Mouse (Mus musculus): Measurements from ENCODE around the gene Robo4. TPM values are rescaled to one million over a fixed set of nuclear protein-coding genes. Genes with fewer than 3 reads are reported as not detected.
A peak's percentile ranks its signal among the peaks of the same experiment; 100 is the strongest.

The Robo4 gene
- total RNA-seq, 2 experiments from 2014 or later, result 7.6 to 7.8 TPM

DNA sequence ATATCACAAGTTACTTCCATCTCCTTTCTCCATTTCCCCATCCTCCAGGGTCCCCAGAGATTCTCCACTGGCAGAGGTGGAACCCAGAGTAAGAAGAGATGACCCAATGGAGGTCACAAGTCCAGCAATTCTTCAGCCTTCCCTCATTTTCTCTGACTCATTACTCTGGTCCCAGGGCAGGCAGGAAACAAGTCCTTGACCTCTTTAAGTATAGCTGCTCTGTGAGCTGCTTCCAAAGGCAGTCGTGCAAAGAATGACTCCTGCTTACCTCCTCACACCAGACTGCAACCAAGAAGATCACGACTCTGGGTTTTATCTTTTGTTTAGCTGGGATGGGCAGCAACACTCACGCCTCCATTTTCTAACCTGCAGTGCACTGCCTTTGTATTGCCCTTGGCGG is 33.9 kb downstream of the Robo4 start:
- DNase-seq (ENCODE audit: low spot score in 2 of 2), result no peak
- intact Hi-C loops (cut with DNase I), result loop anchor here (10.0 kb wide), 1 partner anchor 499 kb away; no protein-coding TSS in a partner anchor

DNA sequence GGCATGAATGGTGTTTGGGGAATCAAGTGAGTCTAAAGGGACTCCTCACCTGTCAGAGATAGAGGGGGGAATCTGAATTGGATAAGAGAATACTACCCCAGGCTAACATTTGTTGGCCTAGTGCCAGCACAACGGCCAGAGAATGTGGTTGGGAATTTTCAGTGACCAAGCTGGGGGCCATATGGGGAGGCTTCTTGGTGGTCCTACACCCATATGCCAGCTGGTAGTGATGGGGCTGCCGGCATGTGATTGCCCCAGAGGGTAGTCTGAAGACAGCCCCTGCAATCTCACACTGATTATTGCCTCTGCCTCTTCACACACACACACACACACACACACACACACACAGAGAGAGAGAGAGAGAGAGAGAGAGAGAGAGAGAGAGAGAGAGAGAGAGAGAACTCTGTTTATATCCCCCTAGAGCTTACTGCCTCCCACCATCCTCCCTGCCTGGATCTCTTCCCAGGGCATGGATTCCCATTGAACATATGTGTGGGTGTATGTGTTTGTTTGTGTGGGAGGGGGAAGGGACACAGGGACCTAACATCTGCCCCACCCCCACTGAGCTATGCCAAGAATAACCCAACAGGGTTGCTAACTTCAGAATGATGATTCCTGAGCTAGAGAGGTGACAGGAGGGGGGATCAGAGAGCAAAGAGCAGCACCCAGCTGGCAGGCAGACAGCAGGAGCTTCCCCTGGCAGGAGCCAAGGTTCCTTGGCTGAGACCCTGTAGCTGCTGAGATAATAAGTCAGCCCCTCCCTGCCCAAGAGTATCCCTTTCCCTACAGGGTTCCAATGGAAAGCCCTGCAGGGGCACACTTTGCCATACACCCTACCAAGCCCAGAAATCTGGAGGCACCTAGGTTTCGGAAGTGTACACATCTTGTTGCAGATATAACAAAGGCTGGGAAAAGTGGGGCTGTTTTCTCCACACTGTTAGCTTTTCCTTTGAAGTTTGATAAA is 36.4 kb downstream of the Robo4 start:
- no peak for DNase-seq (ENCODE audit: low spot score in 2 of 2)
- intact Hi-C loops (cut with DNase I), result loop anchor here (10.0 kb wide), 1 partner anchor 497 kb away; no protein-coding TSS in a partner anchor

DNA sequence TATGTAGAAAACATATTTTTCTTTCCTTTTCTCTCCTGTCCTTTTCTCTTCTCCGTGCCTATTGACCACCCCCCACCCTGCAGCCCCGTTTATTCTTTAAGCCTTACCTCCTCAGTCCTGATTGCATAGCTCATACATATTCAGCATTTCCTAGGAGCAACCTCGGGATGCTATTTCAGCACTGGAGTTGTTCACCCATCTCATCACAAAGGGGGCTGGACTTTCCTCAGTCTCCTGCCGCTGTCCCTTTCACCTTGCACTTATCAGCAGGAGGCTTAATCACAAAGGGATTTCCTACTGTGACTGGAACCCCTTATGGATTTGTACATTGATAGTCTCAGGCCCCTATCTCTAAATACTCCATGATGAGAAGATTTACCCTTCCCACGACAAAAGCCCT is 50.7 kb downstream of the Robo4 start:
- intact Hi-C loops (cut with DNase I), result no loop called here

DNA sequence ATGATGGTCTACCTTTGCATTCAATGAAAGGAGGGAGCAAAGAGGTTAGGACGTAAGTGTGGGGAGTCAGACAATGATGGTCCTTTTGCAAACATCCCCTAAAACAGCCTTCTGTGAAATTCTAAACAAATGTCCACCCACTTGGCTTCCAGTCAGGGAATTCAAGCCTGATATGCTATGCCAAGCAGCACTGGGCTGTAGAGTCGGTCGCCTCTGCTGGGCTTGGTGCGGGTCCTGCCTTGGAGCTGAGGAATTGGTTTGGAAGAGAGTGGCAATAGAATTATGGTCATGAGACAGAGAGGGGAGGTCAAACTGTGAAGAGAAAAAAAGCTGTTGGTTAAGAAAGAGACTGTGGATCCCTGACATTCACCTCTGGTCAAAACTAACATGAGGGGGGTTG is 51.6 kb downstream of the Robo4 start:
- intact Hi-C loops (cut with DNase I), result no loop called here
- DNase-seq (ENCODE audit: low spot score in 2 of 2), result no peak

More for the DNA sequence above, 50.7 kb downstream of the Robo4 start:
- no peak for DNase-seq (ENCODE audit: low spot score in 2 of 2)

DNA sequence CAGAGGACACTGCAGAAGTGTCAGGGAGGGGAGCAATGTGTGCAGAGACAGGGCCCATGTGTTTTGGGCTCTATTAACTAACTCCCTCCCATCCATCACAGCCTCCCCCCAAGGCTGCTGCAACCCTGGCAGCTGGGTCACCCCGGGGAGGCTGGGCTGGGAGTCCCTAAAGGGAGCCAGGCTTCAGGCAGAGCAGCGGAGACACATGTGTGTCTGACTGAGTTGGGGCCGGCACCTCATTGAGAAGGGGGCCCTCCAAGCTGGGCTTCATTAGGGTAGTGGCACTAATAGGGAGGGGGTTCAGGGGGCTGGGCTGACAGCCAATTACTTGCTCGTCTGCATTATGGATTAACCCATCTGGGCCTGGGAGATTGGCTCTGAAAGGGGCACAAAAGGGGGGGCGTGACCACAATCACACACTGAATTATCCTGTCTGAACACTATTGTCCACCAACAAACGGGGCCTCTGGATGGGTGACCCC is 52.4 kb downstream of the Robo4 start:
- intact Hi-C loops (cut with DNase I), result no loop called here
- DNase-seq (ENCODE audit: low spot score in 2 of 2), result no peak

DNA sequence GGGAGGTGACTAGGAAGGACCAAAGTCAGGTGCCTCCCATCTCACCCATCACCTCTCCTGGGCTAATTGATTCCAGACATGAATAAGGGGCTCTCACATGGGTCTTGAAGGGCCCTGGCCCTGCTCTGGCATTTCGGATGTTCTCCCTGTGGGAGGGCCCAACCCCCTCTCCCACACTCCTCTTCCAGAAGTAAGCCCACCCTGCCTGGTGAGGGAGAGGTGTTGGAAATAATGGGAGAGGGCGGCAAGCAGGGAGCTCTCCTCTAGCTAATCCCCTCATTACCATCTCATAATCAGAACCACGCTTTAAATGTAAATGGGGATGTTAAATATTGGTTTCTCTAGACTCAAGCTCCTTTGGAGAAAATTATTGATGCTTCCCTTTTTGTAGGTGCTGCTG is 53.3 kb downstream of the Robo4 start:
- intact Hi-C loops (cut with DNase I), result no loop called here
- DNase-seq (ENCODE audit: low spot score in 2 of 2), result no peak

DNA sequence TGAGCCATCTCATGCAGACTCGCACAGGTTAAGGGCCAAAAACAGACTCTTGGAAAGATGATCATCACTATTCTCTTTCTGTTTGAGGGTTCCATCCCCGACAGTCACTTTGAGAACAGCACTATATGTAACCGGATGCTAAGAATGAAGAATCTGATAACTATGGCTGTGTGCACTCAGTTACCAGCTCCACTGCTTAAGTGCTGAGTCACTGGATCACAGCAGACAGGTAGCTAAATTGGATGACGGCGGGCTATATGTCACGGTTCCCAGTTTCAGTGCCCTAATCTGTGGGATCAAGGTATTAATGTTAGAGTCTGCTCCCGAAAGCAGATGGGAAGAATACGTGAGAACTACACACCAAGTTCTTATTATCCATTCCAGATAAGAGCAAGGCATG is 54.2 kb downstream of the Robo4 start:
- DNase-seq (ENCODE audit: low spot score in 2 of 2), result no peak

DNA sequence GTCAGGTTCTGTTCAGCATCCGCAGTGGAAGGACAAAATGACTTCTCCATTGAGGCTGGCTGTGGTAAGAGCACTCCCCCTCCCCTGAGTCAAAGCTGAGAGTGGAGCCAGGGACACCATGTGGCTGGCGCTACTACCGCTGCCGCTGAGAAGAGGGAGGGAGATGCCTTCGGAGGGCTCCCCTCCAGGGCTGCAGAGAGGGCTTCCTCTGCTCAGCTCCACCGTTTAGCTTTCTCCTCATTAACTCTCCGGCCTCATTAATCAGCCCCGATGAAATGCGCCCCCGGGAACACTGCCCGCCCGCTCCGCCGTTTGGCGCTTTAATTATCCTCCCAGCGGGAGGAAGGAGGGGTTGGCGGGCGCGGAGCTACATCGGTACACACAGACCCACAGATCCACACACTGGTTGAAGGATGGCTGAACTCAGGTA is 54.8 kb downstream of the Robo4 start:
- intact Hi-C loops (cut with DNase I), result no loop called here
- peak; percentile 51 to 58 for DNase-seq (ENCODE audit: low spot score in 2 of 2)

More for the DNA sequence above, 54.2 kb downstream of the Robo4 start:
- intact Hi-C loops (cut with DNase I), result no loop called here

DNA sequence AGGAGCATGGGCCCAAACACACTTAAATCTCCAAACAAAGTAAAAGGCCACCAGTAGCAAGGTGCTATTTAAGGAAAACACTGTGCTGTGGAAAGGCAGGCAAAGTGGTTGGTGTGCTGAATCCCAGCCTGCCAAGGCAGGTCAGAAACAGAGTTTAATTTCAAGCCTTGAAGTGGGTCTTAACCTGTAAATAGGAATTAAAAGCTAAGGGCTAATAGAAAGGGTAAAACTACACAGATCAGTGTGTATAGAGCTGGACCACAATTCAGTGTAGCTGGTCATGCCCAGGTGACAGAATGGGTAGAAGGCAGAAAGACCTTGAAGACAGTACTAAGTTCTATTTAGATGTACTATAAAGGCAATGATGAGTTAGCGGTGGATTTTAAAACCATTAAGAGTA is 55.5 kb downstream of the Robo4 start:
- no peak for DNase-seq (ENCODE audit: low spot score in 2 of 2)
- intact Hi-C loops (cut with DNase I), result no loop called here

DNA sequence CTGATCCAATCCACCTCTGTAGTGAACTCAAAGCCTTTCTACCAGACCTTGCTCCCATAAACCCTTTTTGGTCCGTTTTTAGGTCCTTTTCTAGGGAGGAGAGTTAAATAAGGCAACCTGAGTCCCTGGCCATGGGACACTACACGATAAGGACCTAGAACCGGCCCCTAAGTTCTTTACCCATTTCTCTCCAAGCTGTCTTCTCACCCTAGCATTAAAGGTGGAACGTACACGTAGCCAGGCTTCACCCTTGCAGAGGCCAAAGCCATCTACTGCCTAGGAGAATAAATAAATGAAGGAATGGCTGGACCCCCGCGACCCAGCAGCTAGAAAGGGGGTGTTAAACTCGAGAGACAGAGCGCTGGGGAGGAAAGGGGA is 58.0 kb downstream of the Robo4 start:
- DNase-seq (ENCODE audit: low spot score in 2 of 2), result no peak
- intact Hi-C loops (cut with DNase I), result loop anchor here (2.0 to 5.0 kb wide), 3 partner anchors 27 to 157 kb away; partner anchors contain the start of gene Robo3

DNA sequence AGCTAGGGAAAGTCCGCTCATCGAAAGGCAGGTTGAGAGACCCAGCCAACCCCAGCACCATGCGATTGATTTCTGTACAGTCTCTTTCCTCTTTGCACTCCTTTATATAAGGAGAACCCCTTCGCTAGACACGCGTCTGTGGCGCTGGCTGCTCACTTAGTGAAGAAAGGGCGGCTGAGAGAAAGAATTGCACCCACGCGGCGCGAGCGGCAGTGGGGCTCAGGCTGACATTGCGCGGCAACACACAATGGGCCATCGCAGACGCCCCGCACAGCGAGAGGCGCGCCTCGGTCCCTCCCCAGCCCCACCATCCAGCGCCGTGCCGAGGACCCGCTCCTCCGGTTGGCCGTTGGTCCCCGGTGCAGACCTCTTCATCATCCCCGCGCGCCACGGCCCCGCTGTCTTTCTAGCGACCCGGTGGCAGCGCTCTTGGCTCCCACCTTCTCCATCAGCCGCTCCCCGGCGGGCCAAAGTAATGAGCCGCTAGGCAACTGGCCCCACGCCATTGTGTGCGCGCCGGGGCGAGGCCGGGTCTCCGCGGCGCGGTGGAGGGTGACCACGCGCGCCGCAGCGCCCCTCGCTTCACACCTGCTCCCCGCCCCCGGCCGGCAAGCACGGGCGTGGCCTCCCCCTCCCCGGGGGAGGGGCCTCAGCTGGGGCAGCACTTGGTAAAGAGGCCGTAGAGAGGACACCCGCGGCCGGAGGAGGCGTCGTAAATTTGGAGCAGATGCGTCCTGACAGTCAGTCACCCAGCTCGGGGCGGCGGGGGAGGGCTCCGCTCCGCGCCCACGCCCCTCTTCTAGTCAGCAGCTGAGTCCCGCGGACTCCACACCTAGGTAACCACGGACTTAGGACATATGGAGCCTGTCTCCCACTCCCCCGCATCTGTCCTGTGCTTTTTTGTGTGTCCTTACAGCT is 58.6 kb downstream of the Robo4 start:
- intact Hi-C loops (cut with DNase I), result loop anchor here (2.0 to 5.0 kb wide), 3 partner anchors 28 to 156 kb away; partner anchors contain the start of gene Robo3
- peak; percentile 57 to 69 for DNase-seq (ENCODE audit: low spot score in 2 of 2)

DNA sequence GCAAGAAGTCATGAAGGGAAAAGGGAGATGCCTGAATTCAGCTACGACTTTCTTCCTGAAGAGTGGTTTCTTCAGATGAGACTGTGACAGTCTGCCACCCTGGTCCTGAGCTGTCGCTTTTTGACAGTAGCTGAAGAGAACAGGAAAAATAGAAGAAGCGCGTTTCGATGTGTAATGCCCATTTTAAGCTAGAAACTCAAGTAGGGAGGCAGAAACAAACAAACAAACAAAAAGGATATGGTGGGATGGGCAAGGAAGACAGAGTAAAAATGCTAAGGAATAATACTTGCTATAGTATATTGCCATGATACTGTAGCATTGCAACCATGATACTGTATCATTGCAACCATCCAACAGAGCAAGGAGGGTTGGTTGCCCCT is 59.3 kb downstream of the Robo4 start:
- intact Hi-C loops (cut with DNase I), result loop anchor here (2.0 to 5.0 kb wide), 3 partner anchors 28 to 156 kb away; partner anchors contain the start of gene Robo3

DNA sequence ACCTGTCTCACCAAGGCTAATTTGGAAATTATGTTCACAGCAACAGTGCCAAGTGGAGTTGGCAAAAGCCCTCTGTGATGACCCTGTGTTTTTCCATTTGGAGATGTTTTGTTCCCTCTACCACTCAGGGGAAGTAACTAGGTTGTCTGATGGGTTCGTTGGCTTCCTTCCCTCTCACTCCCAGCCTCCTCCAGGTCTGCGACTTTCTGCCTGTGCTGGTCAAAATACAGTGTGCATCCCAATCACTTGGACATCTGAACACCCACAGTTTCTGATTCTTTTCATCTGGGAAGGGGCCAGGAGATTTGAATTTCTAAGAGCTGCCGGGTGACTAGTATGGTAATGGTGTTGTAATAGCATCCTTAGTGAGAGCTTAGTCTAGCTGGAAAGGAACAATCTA is 59.9 kb downstream of the Robo4 start:
- no peak for DNase-seq (ENCODE audit: low spot score in 2 of 2)
- intact Hi-C loops (cut with DNase I), result loop anchor here (2.0 to 5.0 kb wide), 3 partner anchors 29 to 155 kb away; partner anchors contain the start of gene Robo3

More for the DNA sequence above, 59.3 kb downstream of the Robo4 start:
- DNase-seq (ENCODE audit: low spot score in 2 of 2), result no peak

DNA sequence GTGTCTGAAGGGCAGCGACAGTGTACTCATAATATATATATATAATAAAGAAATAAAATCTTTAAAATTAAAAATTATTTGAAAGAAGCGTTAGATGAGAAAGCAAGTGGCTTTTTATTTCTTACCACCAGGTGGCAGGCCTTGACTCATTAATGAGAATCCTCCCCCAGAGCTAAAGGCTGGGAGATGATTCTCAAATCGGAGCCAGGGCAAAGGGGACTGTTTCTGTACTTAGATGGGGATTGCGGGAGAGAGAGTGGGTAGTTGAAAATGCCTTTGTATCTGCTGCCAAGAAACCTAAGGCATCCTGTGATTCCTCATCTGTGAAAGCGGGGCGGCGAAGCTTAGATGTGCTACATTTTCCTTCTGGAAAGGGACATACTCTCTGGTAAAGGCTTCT is 61.1 kb downstream of the Robo4 start:
- intact Hi-C loops (cut with DNase I), result loop anchor here (5.0 kb wide), 1 partner anchor 85 kb away; no protein-coding TSS in a partner anchor
- peak; percentile 30 to 31 for DNase-seq (ENCODE audit: low spot score in 2 of 2)

Other genes starting within 250 kb of the Robo4 start
- gene Tmem218, start 193.7 kb upstream of the Robo4 start, total RNA-seq (2021), result 10 to 100 TPM in 1 of 2 experiments, 1 to 10 TPM in 1; 9.9 to 11.6 TPM
- 1 to 10 TPM; 1.6 to 1.8 TPM for gene Slc37a2, start 146.2 kb upstream of the Robo4 start, total RNA-seq (2021)
- gene Ccdc15, start 53.5 kb upstream of the Robo4 start, total RNA-seq (2021), result 1 to 10 TPM; 1.5 to 3.1 TPM
- gene Hepacam, start 34.5 kb upstream of the Robo4 start, total RNA-seq (2021), result 10 to 100 TPM; 62.8 to 64.3 TPM
- gene Robo3, start 31.3 kb downstream of the Robo4 start, total RNA-seq (2021), result 10 to 100 TPM; 21.6 to 33.0 TPM
- gene Msantd2, start 87.4 kb downstream of the Robo4 start, total RNA-seq (2021), result 10 to 100 TPM; 18.8 to 26.6 TPM
- 10 to 100 TPM; 19.5 to 23.0 TPM for gene Esam, start 126.2 kb downstream of the Robo4 start, total RNA-seq (2021)
- gene Vsig2, start 137.4 kb downstream of the Robo4 start, total RNA-seq (2021), result 1 to 10 TPM; 1.4 to 4.1 TPM
- gene Nrgn, start 151.0 kb downstream of the Robo4 start, total RNA-seq (2021), result 1,000 to 10,000 TPM; 1,855 to 2,522 TPM
- gene Siae, start 153.8 kb downstream of the Robo4 start, total RNA-seq (2021), result 10 to 100 TPM; 18.3 to 19.7 TPM
- 1 to 10 TPM; 1.8 to 2.9 TPM for gene Spa17, start 211.8 kb downstream of the Robo4 start, total RNA-seq (2021)